Mouse (Mus musculus): Measurements from ENCODE around the gene Mphosph9.

GRCm38 (mm10) chr5:124330086-124330485 is 2.3 kb upstream of the Mphosph9 start:
- TF ChIP-seq EP300 (IDR thresholded peaks at IDR 0.05; ENCODE audit: insufficient read depth, low read depth, low read length) (no peak), CTCF (IDR thresholded peaks at IDR 0.05; ENCODE audit: low read depth, low read length) (no peak), POLR2A (IDR thresholded peaks at IDR 0.05; ENCODE audit: insufficient read depth, low read length) (no peak)

Measured in ES-Bruce4 (cell line).